Mouse (Mus musculus): Measurements from ENCODE around the gene Robo4.

- TF ChIP-seq CTCF (conservative IDR thresholded peaks at IDR 0.05 in 1 of 2, IDR thresholded peaks at IDR 0.05 in 1 of 2; ENCODE audit: low read depth in 2 of 2, low read length in 2 of 2) (no peak), BHLHE40 (IDR thresholded peaks at IDR 0.05; ENCODE audit: low read depth, low read length) (no peak), RAD21 (IDR thresholded peaks at IDR 0.05; ENCODE audit: low read depth, low read length) (no peak), POLR2A (IDR thresholded peaks at IDR 0.05; ENCODE audit: low read depth, low read length) (no peak), EP300 (IDR thresholded peaks at IDR 0.05; ENCODE audit: low read length) (no peak), USF1 (IDR thresholded peaks at IDR 0.05; ENCODE audit: low read depth, low read length) (no peak), HCFC1 (IDR thresholded peaks at IDR 0.05; ENCODE audit: low read depth, low read length) (no peak)
These were observed 55.5 kb downstream of the Robo4 start for GRCm38 (mm10) chr9:37457151-37457550.

Data from CH12.LX (cell line).